Mouse (Mus musculus) cerebral cortex, adult 2 months (tissue): ENCODE measurements around the gene Zfp207.

Experiments used
- WGBS: fragments of 180-500 bp; shearing (Covaris S2); methylation state at CpG from one replicate; pipeline ENCODE4 v1.1.7; 2018; 5-methylcytosine and 5-hydroxymethylcytosine counted together

The Zfp207 gene

DNA sequence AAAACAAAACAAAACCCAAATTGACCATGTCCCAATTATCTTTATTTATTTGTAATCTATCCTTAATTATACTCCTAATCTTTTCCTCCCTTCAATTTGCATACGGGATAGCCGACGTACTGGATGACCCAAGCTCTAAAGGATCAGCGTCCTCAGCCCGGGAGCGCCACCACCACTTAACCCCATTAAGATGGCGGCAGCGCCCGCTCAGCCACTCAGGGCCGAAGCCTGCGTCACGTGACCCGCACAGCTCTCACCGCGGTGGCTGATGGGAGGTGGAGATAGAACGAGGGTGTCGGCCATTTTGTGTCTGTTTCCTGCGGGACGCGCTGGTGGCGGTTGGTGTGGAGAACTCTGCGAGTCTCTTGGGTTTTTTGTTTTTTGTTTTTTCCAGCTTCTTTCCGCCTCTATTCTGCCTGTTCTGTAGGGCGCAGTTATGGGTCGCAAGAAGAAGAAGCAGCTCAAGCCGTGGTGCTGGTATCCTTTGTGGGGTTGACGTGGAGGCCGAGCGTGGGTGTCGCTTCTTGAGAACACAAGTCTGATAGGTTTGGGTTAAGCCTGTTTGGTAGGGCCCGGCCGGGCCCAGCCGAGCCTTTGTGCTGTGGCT is at the start of gene Zfp207:
Gene Zfp207, plus strand, starts transcription at position 261 of the 607 bp plus-strand sequence.
- under 1% methylated on average over 33 of the region's 33 CpGs for WGBS

DNA sequence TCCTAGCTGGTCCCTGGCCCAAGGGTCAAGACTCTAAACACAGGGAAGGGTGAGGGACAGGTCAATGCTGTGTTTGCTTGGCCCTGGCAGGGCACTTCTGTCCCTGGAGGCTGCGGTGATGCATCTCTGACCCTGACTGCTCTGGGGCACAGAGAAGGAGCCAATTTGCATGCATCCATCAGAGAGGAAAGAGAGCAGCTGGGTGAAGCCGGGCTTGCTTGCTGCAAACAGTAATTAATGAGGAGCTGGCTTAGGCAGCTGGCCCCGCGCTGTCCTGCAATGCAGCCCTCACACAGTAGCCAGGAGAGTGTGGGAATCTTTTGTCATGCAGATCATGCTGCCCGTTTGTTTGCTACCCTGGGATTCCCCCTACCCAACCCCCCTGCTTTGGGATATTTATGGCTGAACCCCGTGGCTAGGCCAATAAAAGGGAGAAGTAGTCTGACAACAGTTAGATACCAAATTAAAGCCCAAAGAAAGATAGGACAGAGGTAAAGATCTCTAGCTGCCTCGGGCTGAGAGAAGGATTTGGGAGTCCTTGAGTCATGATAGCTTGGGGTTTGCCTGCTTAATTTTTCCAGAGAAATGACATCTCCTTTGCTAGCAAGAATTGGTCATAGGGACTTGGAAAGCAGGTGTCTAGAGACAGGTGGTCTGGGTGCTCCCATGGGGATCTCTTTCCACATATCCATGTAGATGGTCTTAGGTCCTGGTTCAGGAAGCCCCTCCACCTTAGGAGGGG is 47.3 kb upstream of the Zfp207 start:
- 43% methylated on average over 7 of the region's 7 CpGs for WGBS

DNA sequence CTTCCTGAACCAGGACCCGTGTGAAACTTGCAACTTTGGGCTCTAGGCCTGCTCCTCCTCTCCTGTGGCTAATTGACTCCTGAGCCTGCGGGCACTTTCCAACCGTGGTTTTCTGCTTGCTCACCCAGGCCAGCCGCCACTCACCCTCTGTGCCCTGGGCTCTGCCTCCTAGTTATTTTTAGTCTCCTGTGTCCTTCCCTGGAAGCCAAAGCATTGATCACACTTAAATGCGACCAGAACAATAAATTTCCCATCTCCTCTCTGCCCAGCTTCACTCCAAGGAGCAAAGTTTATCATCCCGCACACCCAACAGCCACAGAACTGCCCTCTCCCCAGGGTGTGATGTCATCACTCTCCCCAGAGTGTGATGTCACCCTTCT is 46.7 kb upstream of the Zfp207 start:
- 64% methylated on average over 6 of the region's 6 CpGs for WGBS

DNA sequence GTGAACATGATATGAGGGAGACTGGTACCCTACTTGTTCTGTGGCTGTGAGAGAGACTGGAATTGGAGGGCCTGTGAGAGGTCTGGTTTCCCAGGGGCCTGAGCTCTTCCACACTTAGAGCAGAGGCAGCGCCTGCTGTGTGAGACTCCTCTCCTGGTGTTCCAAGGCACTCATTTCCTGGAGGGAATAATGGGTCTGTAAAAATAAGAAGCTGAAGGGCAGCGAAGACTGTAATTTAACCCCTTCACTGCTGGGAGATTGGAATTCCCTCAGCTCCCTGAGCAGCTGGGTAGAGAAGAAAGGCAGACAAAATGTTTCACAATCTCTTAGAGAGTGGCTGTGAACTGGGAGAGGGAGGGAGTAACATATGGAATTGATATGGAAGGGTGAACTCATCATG is 40.6 kb upstream of the Zfp207 start:
- WGBS, result 59% methylated on average over 2 of the region's 2 CpGs

DNA sequence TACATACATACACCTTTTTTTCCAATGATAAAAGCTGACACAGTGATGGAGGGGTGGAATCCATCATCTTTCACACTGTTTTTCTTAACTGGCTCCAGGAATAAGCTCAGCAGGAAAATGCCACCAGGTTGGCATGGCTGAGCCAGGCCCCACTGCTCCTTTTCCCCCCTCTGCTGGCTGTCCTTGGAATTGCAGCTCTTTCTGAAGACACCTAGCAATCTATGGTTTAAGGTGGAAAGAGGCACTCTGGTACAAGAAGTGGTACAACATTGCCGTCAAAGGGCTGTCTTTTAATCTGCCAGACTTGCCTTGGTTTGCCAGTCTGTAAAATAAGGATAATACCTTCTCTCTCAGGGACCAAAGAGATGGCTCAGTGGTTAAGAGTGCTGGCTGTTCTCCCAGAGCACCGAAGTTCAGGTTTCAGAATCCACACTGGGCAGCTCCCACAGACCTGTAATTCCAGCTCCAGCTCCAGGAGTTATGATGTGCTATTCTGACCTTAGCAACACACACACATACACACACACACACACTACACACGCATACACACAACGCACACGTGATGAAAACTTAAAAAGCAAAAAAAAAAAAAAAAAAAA is 31.1 kb upstream of the Zfp207 start:
- WGBS, result 70% methylated on average over 5 of the region's 5 CpGs

DNA sequence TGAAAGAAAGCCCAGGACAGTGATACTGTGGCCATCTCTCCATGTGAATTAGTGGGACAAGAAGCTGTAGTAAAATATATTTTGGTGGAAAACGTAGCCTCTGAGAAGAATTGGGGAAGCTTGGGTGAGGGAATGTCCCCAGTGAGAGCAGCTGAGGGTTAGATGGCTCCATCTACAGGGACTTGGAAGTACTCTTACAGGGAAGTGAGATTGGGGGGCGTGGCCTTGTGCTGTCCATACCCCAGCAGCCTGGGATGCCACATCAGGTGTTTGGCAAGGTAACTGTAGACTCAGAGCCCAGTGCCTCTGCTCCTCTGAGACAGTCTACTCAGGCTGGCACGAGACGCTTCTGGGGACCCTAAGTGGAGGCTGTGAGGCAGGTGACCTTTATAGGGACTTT is 28.2 kb upstream of the Zfp207 start:
- 55% methylated on average over 4 of the region's 4 CpGs for WGBS

DNA sequence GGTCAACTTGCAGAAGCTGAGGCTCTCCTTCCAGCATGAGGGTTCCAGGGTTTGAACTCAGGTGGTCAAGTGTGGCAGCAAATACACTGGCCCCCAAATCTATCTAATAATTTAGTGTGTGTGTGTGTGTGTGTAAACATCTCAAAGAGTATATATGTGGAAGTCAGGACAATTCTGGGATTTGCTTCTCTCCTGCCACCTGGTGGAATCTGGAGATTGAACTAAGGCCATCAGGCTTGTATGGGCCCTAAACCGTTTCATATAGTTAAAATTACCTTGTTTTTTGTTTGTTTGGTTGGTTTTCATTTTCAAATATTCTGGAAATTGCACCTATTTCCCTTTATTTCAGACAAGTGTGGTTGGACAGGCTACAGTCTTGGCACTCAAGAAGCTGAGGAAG is 14.1 kb upstream of the Zfp207 start:
- 57% methylated on average over 1 of the region's 1 CpGs for WGBS

DNA sequence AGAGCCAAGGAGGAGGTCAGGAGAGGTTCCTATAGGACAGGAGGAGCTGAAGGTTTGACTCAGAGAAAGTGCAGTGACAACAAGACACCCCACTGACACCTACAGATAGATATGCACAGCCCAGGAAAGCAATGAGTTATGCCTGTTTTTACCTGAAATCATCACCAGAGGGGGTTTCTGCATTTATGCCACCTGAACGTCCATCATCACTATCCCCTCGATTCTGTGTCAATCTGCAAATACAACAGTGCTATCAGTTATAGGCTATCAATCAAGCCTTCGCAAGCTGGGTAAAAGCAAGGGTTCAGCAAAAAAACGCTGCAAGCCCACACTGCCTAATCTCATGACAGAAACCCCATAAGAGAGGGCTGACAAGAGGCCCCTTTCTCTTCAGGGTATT is 6.4 kb upstream of the Zfp207 start:
- 67% methylated on average over 4 of the region's 4 CpGs for WGBS

DNA sequence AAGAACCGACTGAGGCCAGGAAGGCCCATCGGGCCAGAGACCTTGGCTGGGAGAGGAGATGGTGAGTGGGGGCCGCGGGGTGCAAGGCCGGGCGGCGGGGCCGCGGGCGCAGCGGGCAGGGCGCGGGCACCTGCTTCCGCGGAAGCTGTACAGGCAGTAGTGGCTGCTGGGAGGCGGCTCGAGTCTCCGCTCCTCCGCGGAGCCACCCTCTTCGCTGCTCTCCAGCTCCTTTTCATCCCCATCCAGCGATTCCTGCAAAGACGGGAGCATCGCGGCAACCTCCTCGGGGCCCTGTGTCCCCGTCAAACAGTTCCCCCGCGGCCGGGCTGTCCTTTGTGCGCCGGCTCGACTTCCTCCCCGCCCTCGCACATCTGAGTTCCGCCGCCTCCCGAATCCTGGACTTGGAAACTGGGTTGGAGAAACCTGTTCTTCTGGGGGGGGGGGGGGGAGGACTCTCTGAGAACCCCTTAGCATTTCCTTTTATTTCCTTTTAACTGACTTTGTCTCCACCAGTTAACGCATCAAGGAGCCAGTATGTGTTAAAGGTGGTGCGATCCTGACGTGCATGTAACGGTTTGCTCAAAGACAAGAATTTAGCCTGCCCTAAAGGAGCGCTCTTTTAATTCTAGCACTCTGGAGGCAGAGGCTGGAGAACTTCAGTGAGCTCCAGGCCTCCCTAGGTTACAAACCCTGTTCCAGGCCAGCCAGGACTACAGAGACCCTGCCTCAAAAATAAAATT is 5.2 kb upstream of the Zfp207 start, which contains the start of gene 5730455P16Rik:
Gene 5730455P16Rik, minus strand, starts transcription at position 323 of the 740 bp plus-strand sequence.
- WGBS, result 2% methylated on average over 40 of the region's 43 CpGs

DNA sequence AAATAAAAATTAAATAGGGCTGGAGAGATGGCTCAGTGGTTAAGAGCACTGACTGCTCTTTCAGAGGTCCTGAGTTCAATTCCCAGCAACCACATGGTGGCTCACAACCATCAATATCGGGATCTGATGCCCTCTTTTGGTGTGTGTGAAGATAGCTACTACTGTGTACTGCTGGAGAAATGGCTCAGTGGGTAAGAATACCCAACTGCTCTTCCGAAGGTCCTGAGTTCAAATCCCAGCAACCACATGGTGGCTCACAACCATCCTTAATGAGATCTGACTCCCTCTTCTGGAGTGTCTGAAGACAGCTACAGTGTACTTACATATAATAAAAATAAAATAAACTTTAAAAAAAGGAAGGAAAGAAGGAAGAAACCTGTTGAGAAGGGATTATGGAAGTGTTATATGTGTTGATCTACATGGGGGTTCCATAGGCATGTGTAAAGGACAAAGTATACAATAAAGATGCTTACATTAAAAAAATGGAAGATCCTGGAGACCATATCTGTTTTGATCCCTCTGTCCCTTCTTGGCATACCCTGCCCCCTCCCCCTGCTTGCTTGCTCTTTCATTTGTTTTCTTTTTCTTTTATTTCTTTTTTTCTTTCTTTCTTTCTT is 4.5 kb upstream of the Zfp207 start:
- 63% methylated on average over 2 of the region's 2 CpGs for WGBS

DNA sequence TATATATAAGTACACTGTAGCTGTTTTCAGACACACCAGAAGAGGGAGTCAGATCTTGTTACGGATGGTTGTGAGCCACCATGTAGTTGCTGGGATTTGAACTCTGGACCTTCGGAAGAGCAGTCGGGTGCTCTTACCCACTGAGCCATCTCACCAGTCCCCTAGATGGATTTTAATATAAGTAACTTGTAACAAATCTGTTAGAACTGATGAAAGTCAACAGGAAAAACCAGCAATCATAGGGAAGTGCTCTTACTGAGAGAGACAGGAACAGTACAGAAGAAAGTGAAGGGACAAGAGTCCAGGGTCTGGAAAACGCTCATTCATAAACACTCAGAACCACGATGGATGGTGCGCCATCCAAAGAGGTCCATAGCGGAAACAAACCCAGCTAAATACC is 3.9 kb upstream of the Zfp207 start:
- 94% methylated on average over 7 of the region's 7 CpGs for WGBS

DNA sequence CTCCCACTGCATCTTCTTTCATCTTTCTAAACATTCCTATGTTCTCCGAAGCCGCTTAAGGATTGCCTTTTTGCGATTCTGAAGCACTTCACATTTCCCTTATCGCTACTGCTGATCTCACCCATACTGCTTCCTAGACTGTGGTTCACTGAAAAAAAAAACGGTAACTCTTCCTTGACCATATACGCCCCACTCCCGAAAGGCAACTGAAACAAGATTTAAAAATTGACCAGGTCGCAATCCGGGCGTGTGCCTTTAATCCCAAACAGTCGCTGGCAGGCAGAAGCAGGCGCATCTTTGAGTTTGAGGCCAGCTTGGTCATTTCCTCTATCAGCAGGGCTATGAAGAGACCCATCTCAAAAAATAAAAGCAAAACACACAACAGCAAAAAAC is 457 bp upstream of the Zfp207 start:
- WGBS, result 3% methylated on average over 12 of the region's 12 CpGs

DNA sequence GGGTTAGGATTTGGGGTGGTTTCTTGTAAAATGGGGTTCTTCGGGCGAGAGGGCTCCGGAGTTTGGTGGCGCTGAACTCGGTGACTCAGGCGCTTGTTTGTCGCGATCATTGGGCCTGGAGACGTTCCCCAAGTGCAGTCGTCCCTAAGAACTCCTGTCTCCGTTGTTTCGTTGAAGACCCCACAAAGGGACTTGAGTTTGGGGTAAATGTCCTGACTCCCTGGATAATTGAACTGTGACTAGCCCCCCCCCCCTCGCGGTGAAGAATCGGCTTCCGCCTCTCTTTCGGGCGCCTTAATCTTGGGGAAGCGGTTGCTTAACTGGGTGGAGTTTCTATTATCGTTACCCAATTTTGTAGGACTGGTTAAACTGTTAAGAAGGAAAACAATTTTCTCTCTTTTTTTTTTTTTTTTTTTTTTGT is 557 bp downstream of the Zfp207 start:
- WGBS, result under 1% methylated on average over 20 of the region's 20 CpGs

DNA sequence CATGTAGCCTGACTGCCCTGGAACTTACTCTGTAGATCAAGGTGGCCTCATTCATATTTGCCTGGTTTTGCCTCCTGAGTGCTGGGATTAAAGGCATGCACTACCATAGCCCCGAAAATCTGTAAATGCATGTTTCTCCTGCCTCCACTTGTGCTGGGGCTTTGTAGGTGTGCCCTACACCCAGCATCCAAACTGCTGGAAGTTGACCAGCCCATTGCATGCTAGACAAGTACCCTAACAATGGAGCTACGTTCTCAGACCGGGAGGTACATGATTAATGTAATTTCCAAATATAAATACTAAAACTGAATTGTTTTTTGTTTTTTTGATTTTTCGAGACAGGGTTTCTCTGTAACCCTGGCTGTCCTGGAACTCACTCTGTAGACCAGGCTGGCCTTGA is 2.0 kb downstream of the Zfp207 start:
- WGBS, result 9% methylated on average over 4 of the region's 4 CpGs

DNA sequence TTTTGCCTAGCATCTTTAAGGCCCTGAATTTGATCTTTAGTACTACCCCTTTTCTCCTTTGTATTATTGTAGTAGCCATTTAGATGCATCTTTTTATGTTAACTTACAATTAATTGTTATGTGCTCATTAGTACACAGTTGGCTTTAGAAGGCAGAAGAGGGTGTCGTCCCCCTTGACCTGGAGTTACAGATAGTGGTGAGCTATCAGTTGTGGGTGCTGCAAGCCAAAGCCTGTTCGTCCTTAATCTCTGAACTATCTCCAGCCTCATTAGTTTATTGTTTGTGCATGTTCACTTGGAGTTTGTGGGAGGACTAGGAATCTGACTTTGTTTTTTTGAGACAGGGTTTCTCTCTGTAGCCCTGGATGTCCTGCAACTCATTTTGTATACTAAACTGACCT is 3.7 kb downstream of the Zfp207 start:
- 45% methylated on average over 2 of the region's 2 CpGs for WGBS

DNA sequence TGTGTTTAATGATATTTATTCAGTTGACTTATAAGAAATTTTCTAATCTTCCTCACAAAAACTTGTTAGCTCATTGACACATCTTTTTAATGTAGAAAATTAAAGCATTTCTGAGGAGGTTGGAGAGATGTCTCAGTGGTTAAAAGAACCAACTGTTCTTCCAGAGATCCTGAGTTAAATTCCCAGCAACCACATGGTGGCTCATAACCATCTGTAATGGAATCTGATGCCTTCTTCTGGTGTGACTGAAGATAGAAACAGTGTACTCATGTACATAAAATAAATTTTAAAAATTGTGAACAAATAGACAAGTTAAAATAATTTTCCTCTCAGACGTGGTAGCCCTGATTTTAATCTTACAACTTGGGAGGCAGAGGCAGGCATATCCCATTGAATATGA is 6.8 kb downstream of the Zfp207 start:
- WGBS, result 56% methylated on average over 1 of the region's 1 CpGs

DNA sequence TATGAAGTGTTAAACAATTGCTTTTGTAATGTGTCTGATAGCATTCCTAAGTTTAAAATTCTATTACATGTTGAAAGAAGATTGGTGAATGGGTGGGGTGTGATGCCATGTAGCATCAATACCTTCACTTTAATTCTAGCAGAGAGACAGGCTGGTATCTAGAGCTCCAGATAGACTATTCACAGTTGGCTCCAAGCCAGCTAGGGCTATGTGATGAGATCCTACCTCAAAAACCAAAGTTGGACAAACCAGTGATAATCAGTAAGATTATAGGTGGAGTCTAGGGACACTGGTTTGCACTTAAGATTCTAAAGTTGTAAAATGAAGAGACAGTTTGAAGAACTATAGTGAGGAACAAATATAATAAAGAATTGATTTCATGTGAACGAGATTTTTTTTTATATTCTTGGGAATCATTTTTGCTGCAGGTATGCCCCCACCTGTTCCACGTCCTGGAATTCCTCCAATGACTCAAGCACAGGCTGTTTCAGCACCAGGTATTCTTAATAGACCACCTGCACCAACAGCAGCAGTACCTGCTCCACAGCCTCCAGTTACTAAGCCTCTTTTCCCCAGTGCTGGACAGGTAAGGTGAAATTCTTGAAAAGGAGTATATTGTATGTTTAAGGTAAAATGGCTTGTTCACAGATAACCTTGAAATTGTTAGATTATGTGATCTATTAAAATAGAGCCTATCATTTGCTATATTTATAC is 8.5 kb downstream of the Zfp207 start:
- WGBS, result 90% methylated on average over 2 of the region's 2 CpGs

DNA sequence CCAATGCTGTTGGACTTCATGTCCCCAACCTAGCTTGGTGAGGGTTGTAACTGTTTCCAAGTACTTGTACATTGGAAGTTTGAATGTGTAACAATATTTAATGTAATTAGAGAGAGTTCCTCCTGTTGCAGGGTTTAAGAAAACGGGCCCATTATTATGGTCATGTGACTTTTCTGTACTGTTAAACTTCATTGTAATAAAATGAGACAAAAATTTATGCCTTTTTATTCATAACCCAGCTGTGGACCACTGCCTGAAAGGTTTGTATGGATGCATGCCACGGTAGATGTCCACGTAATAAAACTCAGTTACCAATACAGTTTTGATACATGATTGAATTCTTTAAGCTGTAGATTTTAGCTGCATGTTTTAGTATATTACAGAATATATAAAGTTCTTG is 12.9 kb downstream of the Zfp207 start:
- WGBS, result 78% methylated on average over 3 of the region's 3 CpGs

DNA sequence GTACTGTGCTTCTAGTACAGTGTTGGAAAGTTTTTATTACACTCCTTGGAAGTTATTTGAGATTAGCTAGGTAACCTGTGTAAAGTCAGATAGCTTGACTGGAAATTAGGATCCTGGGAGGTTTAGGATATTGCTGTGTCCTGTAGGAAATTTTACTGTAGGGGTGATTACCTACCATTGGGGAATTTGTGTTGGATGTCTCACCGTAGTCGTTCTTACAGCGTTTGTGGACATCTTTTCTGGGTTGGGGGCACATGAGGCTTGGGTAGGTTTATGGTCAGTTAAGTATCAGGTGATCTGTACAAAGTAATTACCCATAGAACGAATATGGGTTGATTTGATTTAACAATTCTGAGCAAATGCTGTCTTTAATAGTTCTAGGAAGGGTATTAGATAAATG is 13.5 kb downstream of the Zfp207 start:
- 90% methylated on average over 4 of the region's 4 CpGs for WGBS

DNA sequence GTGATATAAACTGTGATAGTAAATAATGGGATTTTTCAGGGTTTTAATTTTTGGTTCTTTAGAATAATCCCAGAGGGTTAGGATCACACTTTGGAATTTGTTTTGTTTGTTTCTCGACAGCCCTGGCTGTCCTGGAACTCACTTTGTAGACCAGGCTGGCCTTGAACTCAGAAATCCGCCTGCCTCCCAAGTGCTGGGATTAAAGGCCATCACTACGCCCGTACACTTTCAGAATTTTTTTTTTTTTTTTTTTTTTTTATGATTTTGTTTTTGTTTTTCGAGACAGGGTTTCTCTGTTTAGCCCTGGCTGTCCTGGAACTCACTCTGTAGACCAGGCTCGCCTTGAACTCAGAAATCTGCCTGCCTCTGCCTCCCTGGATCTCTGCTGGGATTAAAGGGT is 24.8 kb downstream of the Zfp207 start:
- WGBS, result 96% methylated on average over 6 of the region's 6 CpGs

DNA sequence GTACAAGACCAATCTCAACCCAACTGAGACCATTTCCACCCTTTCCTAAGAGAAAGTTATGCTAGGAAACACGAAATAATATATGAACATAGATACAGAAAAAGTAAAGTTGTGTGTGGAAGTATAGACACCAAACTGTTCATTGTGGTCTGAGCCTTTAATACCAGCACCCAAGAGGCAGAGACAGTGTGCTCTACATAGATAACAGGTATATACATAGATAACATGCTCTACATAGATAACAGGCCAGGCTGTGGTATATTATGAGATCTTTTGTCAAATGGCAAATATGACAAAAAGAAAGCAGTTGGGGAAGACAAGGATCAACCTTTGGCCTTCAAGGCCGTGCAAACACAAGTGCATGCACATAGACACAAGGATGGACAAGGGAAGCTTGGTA is 27.3 kb downstream of the Zfp207 start:
- 92% methylated on average over 2 of the region's 2 CpGs for WGBS
